Mouse (Mus musculus): ENCODE measurements around the gene Rplp0. TPM values are rescaled to one million over a fixed set of nuclear protein-coding genes. Genes with fewer than 3 reads are reported as not detected.
A peak's percentile ranks its signal among the peaks of the same experiment; 100 is the strongest.

Rplp0 gene
- polyA plus RNA-seq, 1 experiment from 2014 or later, result 1,866 TPM

DNA sequence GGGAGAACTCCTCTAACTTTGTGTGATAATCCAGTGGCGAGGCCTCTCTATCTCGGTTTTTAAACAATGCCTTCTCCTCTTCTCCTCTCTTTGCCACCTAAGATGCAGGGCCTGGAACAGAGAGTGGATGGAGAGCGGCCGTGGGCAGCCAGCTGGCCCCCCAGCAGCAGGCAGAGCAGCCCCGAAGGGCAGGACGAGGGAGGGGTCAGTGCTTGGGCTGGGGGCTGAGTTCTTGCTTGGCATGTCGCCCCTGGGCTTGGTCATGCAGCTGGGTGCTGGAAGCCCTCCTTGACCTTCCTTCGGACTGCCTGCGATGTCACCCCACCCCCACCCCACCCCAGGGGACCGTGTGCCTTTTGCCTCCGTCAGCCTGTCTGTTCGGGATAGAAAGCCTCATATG, 7.9 kb upstream of the Rplp0 start:
- no peak overlapping the region for H3K9ac ChIP-seq (replicated peaks; ENCODE audit: low read depth, low read length)
- no peak overlapping the region for H3K27ac ChIP-seq (ENCODE audit: low read length)
- H3K27me3 ChIP-seq (ENCODE audit: control insufficient read depth, insufficient read depth, low read length), result no peaks in the 10 kb centered on the region
- H3K4me1 ChIP-seq (ENCODE audit: control insufficient read depth, insufficient read depth, low read length), result no peaks in the 10 kb centered on the region
- no peaks in the 10 kb centered on the region for H3K9me3 ChIP-seq (ENCODE audit: control insufficient read depth, low read depth, low read length)
- no peak overlapping the region for H3K4me3 ChIP-seq (ENCODE audit: low read depth, low read length)
- ATAC-seq (ENCODE audit: insufficient number of reproducible peaks, insufficient read depth, low FRiP score, low read depth), result no peak
- H3K36me3 ChIP-seq (ENCODE audit: control insufficient read depth, insufficient read depth, low read length), result peaks cover 31% of the 10 kb centered on the region
- H3K4me2 ChIP-seq (replicated peaks; ENCODE audit: low read depth, low read length), result no peak overlapping the region
- WGBS, result 81% methylated on average over 12 of the region's 12 CpGs

DNA sequence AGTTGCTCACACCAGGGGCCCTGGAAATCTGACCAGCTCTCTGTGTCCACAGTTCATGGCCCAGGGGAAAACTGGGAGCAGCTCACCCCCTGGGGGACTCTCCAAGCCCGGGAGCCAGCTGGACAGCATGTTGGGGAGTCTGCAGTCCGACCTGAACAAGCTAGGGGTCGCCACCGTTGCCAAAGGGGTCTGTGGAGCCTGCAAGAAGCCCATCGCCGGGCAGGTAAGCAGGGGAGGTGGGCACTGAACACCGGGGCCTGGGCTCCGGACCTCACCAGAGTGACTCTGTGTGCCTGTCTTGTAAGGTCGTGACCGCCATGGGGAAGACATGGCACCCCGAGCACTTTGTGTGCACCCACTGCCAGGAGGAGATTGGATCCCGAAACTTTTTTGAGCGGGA, 7.5 kb upstream of the Rplp0 start:
- H3K4me2 ChIP-seq (replicated peaks; ENCODE audit: low read depth, low read length), result no peak overlapping the region
- 86% methylated on average over 13 of the region's 13 CpGs for WGBS

DNA sequence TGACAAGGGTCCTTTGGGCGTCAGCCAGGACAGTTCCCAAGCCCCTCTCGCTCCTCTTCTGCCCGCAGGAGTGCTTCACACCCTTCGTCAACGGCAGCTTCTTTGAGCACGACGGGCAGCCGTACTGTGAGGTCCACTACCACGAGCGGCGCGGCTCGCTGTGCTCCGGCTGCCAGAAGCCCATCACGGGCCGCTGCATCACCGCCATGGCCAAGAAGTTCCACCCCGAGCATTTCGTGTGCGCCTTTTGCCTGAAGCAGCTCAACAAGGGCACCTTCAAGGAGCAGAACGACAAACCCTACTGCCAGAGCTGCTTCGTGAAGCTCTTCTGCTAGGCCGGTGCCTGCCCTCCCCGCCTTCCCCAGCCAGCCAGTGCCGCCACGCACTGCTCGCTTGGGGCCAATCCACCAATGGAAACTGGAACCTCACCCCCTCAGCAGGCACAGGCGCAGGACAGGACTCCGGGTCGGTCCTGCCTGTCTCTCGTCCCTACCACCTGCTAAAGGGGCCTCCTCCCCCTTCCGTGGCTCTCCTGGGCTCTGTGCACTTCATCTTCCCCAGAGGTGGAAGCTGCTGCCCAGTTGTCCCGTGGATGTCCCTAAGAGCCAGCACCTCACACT, 5.4 kb upstream of the Rplp0 start:
- Histone ChIP-seq H3K36me3 (ENCODE audit: control insufficient read depth, insufficient read depth, low read length) (peaks cover 26% of the 10 kb centered on the region), H3K9ac (replicated peaks; ENCODE audit: low read depth, low read length) (no peak overlapping the region), H3K27ac (ENCODE audit: low read length) (no peak overlapping the region), H3K4me2 (replicated peaks; ENCODE audit: low read depth, low read length) (no peak overlapping the region), H3K4me3 (ENCODE audit: low read depth, low read length) (no peak overlapping the region), H3K9me3 (ENCODE audit: control insufficient read depth, low read depth, low read length) (no peaks in the 10 kb centered on the region), H3K27me3 (ENCODE audit: control insufficient read depth, insufficient read depth, low read length) (no peaks in the 10 kb centered on the region), H3K4me1 (ENCODE audit: control insufficient read depth, insufficient read depth, low read length) (no peaks in the 10 kb centered on the region)
- 91% methylated on average over 33 of the region's 33 CpGs for WGBS
- ATAC-seq (ENCODE audit: insufficient number of reproducible peaks, insufficient read depth, low FRiP score, low read depth), result no peak

More for the DNA sequence above, 7.5 kb upstream of the Rplp0 start:
- no peak for ATAC-seq (ENCODE audit: insufficient number of reproducible peaks, insufficient read depth, low FRiP score, low read depth)
- Histone ChIP-seq H3K9ac (replicated peaks; ENCODE audit: low read depth, low read length) (no peak overlapping the region), H3K27ac (ENCODE audit: low read length) (no peak overlapping the region), H3K4me1 (ENCODE audit: control insufficient read depth, insufficient read depth, low read length) (no peaks in the 10 kb centered on the region), H3K27me3 (ENCODE audit: control insufficient read depth, insufficient read depth, low read length) (no peaks in the 10 kb centered on the region), H3K4me3 (ENCODE audit: low read depth, low read length) (no peak overlapping the region), H3K36me3 (ENCODE audit: control insufficient read depth, insufficient read depth, low read length) (peaks cover 31% of the 10 kb centered on the region), H3K9me3 (ENCODE audit: control insufficient read depth, low read depth, low read length) (no peaks in the 10 kb centered on the region)

DNA sequence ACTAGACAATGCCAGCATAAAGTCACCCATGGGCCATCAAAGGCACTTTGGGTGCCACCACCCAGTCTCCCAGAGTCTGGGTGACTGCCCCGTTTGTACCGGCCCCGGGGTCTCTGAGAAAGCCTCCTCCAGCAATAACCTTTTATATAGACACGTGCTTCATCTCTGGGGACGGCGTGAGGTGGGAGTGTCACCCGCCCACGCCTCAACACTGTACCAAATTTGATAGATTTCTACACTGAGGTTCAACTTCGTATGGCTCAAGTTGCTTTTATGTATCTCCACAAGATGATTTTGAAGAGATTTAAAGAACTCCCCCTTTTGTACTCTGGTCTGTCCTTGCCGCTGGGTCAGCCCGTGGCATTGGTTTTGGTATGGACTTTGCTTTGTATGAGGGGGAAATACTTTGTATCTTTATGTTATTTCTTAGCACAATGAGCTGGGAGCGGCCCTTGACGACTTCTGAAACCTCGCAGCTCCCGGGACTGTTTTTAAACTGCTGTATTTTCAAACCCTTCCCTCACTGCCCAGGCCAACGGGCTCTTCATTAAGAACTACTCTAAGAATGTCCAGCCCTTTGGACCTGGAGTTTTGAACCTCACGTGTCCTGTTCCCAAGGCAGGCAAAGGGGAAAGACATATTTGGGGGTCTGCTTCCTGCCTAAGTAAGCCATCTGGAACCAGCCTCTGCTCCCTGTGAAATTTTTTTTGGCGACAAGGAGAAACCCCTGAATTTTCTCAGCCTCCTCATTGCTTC, 4.6 kb upstream of the Rplp0 start:
- WGBS, result 85% methylated on average over 18 of the region's 18 CpGs

DNA sequence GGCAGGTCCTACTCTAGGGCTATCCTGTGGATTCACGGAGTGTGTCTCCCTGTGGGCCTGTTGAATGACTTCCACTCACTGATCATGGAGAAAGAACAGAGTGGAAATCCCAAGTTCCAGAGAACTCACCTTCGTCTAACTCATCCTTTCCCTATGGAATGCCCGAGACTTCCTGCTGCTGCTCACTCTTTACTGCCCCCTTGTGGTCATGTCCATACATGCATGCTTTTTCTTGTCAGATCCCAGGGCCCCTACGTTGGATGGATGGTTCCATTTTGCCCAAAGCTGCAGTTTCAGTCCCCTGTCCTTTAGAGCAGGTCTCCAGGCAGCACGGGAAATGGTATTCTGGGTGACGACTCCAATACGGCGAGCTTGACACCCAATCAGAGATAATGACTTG, 3.0 kb upstream of the Rplp0 start:
- peaks cover 9% of the 10 kb centered on the region; the same call in 1 of the 2 replicates for H3K4me1 ChIP-seq (ENCODE audit: control insufficient read depth, insufficient read depth, low read length)
- no peak overlapping the region for H3K4me3 ChIP-seq (ENCODE audit: low read depth, low read length)
- peak overlapping the region; percentile 21; the same call in 1 of the 2 replicates for H3K27ac ChIP-seq (ENCODE audit: low read length)
- H3K27me3 ChIP-seq (ENCODE audit: control insufficient read depth, insufficient read depth, low read length), result no peaks in the 10 kb centered on the region
- peaks cover 29% of the 10 kb centered on the region for H3K36me3 ChIP-seq (ENCODE audit: control insufficient read depth, insufficient read depth, low read length)
- ATAC-seq (ENCODE audit: insufficient number of reproducible peaks, insufficient read depth, low FRiP score, low read depth), result no peak
- 13% methylated on average over 8 of the region's 8 CpGs for WGBS
- H3K4me2 ChIP-seq (replicated peaks; ENCODE audit: low read depth, low read length), result no peak overlapping the region
- H3K9me3 ChIP-seq (ENCODE audit: control insufficient read depth, low read depth, low read length), result no peaks in the 10 kb centered on the region
- H3K9ac ChIP-seq (replicated peaks; ENCODE audit: low read depth, low read length), result no peak overlapping the region

More for the DNA sequence above, 4.6 kb upstream of the Rplp0 start:
- Histone ChIP-seq H3K27ac (ENCODE audit: low read length) (no peak overlapping the region), H3K27me3 (ENCODE audit: control insufficient read depth, insufficient read depth, low read length) (no peaks in the 10 kb centered on the region), H3K4me2 (replicated peaks; ENCODE audit: low read depth, low read length) (no peak overlapping the region), H3K36me3 (ENCODE audit: control insufficient read depth, insufficient read depth, low read length) (peaks cover 24% of the 10 kb centered on the region), H3K9ac (replicated peaks; ENCODE audit: low read depth, low read length) (0 out of 2 replicates have a peak overlapping the region, but pooled peaks have one; percentile 6), H3K4me1 (ENCODE audit: control insufficient read depth, insufficient read depth, low read length) (no peaks in the 10 kb centered on the region), H3K4me3 (ENCODE audit: low read depth, low read length) (no peak overlapping the region), H3K9me3 (ENCODE audit: control insufficient read depth, low read depth, low read length) (no peaks in the 10 kb centered on the region)
- ATAC-seq (ENCODE audit: insufficient number of reproducible peaks, insufficient read depth, low FRiP score, low read depth), result no peak

- H3K9me3 ChIP-seq (ENCODE audit: control insufficient read depth, low read depth, low read length), result no peaks in the 10 kb centered on the region
- H3K27me3 ChIP-seq (ENCODE audit: control insufficient read depth, insufficient read depth, low read length), result no peaks in the 10 kb centered on the region
- H3K27ac ChIP-seq (ENCODE audit: low read length), result no peak overlapping the region
- no peak overlapping the region for H3K4me3 ChIP-seq (ENCODE audit: low read depth, low read length)
- ATAC-seq (ENCODE audit: insufficient number of reproducible peaks, insufficient read depth, low FRiP score, low read depth), result no peak
- peaks cover 9% of the 10 kb centered on the region; the same call in 1 of the 2 replicates for H3K4me1 ChIP-seq (ENCODE audit: control insufficient read depth, insufficient read depth, low read length)
- H3K9ac ChIP-seq (replicated peaks; ENCODE audit: low read depth, low read length), result no peak overlapping the region
- 92% methylated on average over 14 of the region's 14 CpGs for WGBS
- peaks cover 37% of the 10 kb centered on the region for H3K36me3 ChIP-seq (ENCODE audit: control insufficient read depth, insufficient read depth, low read length)
- H3K4me2 ChIP-seq (replicated peaks; ENCODE audit: low read depth, low read length), result no peak overlapping the region
These were observed 979 bp upstream of the Rplp0 start for GRCm38 (mm10) chr5:115558182-115558794.

DNA sequence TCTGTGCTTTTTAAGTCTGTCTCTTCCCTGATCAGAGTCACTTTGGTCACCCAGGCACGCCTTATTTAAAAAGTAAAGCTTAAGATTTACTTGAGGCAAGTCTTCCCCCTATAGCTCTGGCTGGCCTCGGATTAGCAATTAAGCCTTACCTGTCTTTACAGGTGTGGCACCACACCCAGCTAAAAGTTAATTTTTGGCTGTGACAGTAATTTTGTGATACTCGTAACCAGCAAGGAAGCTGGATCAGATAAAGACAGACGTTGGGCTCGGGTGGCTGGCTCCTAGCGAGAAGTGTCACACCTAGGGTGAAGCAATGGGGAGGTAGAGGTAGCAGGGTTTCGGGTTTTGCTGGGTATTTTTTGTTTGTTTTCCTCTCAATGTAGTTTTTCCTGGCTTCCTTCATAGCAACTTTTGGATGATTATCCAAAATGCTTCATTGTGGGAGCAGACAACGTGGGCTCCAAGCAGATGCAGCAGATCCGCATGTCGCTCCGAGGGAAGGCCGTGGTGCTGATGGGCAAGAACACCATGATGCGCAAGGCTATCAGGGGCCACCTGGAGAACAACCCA, 1.2 kb downstream of the Rplp0 start:
- H3K4me2 ChIP-seq (replicated peaks; ENCODE audit: low read depth, low read length), result peak overlapping the region; percentile 88
- peaks cover 12% of the 10 kb centered on the region; the same call in 1 of the 2 replicates for H3K4me1 ChIP-seq (ENCODE audit: control insufficient read depth, insufficient read depth, low read length)
- no peak overlapping the region for H3K27ac ChIP-seq (ENCODE audit: low read length)
- WGBS, result 37% methylated on average over 13 of the region's 13 CpGs
- peak overlapping the region; percentile 97 for H3K9ac ChIP-seq (replicated peaks; ENCODE audit: low read depth, low read length)
- H3K4me3 ChIP-seq (ENCODE audit: low read depth, low read length), result peak overlapping the region; percentile 90
- no peaks in the 10 kb centered on the region for H3K27me3 ChIP-seq (ENCODE audit: control insufficient read depth, insufficient read depth, low read length)
- peaks cover 37% of the 10 kb centered on the region for H3K36me3 ChIP-seq (ENCODE audit: control insufficient read depth, insufficient read depth, low read length)
- no peaks in the 10 kb centered on the region for H3K9me3 ChIP-seq (ENCODE audit: control insufficient read depth, low read depth, low read length)
- ATAC-seq (ENCODE audit: insufficient number of reproducible peaks, insufficient read depth, low FRiP score, low read depth), result no peak

Data from stomach, embryonic 14.5 days (tissue).